Comparison of ENCODE assay signal across 14 mouse cellular contexts in genomic region chrX:99480671-99481070, GRCm38 (mm10). TPM values are rescaled to one million over a fixed set of nuclear protein-coding genes. Genes with fewer than 3 reads are reported as not detected.
DNase-seq lines count a peak whose midpoint lies in the region; ATAC-seq and TF ChIP-seq lines count a peak whose summit lies in the region.
"Had no signal": no experiment of that assay in that cellular context is flagged by ENCODE, and none has a peak within 500 bp of the region (broad histone marks: within the 10 kb centered on the region; RNA-seq: fewer than 3 reads in every experiment).

No protein-coding gene starts in this region.

- H3K27ac ChIP-seq in layer of hippocampus, adult 2 months, result peak overlapping the region; percentile 82; the same call in 1 of the 2 replicates
- H3K27ac ChIP-seq in forebrain, embryonic 15.5 days (replicated peaks), result peak overlapping the region; percentile 82
- peak overlapping the region; percentile 38 for H3K27ac ChIP-seq in midbrain, embryonic 10.5 days (replicated peaks)
- H3K27ac ChIP-seq in olfactory bulb, adult 2 months (ENCODE audit: insufficient read depth, low read depth, low read length), result peak overlapping the region; percentile 45
- H3K27ac ChIP-seq: embryonic facial prominence, embryonic 12.5 days; liver, embryonic 15.5 days had no signal

- no peaks in the 10 kb centered on the region for H3K36me3 ChIP-seq in forebrain, embryonic 15.5 days
- H3K36me3 ChIP-seq in midbrain, embryonic 10.5 days, result no peaks in the 10 kb centered on the region
- H3K36me3 ChIP-seq: embryonic facial prominence, embryonic 12.5 days; liver, embryonic 15.5 days had no signal

- no peak for TF ChIP-seq POLR2A in olfactory bulb, adult 2 months (IDR thresholded peaks at IDR 0.05; ENCODE audit: insufficient read depth, low read depth, low read length)

- H3K4me2 ChIP-seq in forebrain, embryonic 15.5 days (replicated peaks), result no peak overlapping the region
- H3K4me2 ChIP-seq: embryonic facial prominence, embryonic 12.5 days; heart, embryonic 11.5 days; liver, embryonic 15.5 days had no signal

- no peak for ATAC-seq in forebrain, embryonic 15.5 days (replicated peaks)
- no peak for ATAC-seq in erythroid progenitor cell, adult 5-6 weeks (replicated peaks; ENCODE audit: low FRiP score, poor library complexity, severe bottlenecking)
- ATAC-seq: intestine, embryonic 16.5 days; lung, postnatal 0 days had no signal

- 59% methylated on average over 4 of the region's 4 CpGs for WGBS in forebrain, embryonic 15.5 days
- 70% methylated on average over 4 of the region's 4 CpGs for WGBS in midbrain, embryonic 10.5 days
- WGBS in olfactory bulb, adult 2 months, result 53% methylated on average over 4 of the region's 4 CpGs

- H3K9ac ChIP-seq in forebrain, embryonic 15.5 days (replicated peaks), result no peak overlapping the region
- H3K9ac ChIP-seq: embryonic facial prominence, embryonic 12.5 days; liver, embryonic 15.5 days had no signal

- no peaks in the 10 kb centered on the region for H3K27me3 ChIP-seq in forebrain, embryonic 15.5 days
- H3K27me3 ChIP-seq in midbrain, embryonic 10.5 days (ENCODE audit: low read depth, poor library complexity, severe bottlenecking), result peaks cover 100% of the 10 kb centered on the region

- DNase-seq in layer of hippocampus, adult 2 months (ENCODE audit: low spot score in 2 of 2), result no peak
- no peak for DNase-seq in layer of hippocampus, postnatal 25 days (ENCODE audit: extremely low spot score in 1 of 2, low spot score in 1 of 2)
- DNase-seq in midbrain, embryonic 10.5 days (ENCODE audit: low spot score), result no peak
- no peak for DNase-seq in thymus, postnatal 36 days
- DNase-seq: cerebellum, postnatal 14 days; kidney, postnatal 10 days had no signal

- TF ChIP-seq CTCF in layer of hippocampus, adult 2 months (conservative IDR thresholded peaks at IDR 0.05), result no peak
- no peak for TF ChIP-seq CTCF in olfactory bulb, adult 2 months (IDR thresholded peaks at IDR 0.05; ENCODE audit: insufficient read depth, low read depth, low read length)

- no peak overlapping the region for H3K4me3 ChIP-seq in layer of hippocampus, adult 2 months
- H3K4me3 ChIP-seq in forebrain, embryonic 15.5 days, result no peak overlapping the region
- H3K4me3 ChIP-seq in midbrain, embryonic 10.5 days, result no peak overlapping the region
- H3K4me3 ChIP-seq in olfactory bulb, adult 2 months (ENCODE audit: insufficient read depth, low read depth, low read length), result no peak overlapping the region
- H3K4me3 ChIP-seq: embryonic facial prominence, embryonic 12.5 days; liver, embryonic 15.5 days had no signal

- peaks cover 28% of the 10 kb centered on the region for H3K4me1 ChIP-seq in forebrain, embryonic 15.5 days
- peaks cover 52% of the 10 kb centered on the region for H3K4me1 ChIP-seq in midbrain, embryonic 10.5 days
- H3K4me1 ChIP-seq in olfactory bulb, adult 2 months (ENCODE audit: control insufficient read depth, insufficient read depth, low read length), result peaks cover 19% of the 10 kb centered on the region
- H3K4me1 ChIP-seq: embryonic facial prominence, embryonic 12.5 days; liver, embryonic 15.5 days had no signal

- no peaks in the 10 kb centered on the region for H3K9me3 ChIP-seq in forebrain, embryonic 15.5 days
- no peaks in the 10 kb centered on the region for H3K9me3 ChIP-seq in midbrain, embryonic 10.5 days (replicated peaks)
- H3K9me3 ChIP-seq: embryonic facial prominence, embryonic 12.5 days; liver, embryonic 15.5 days had no signal

RNA-seq across cellular contexts. Expression of gene Pja1, which starts 9.6 kb away (rescaled TPM):
- total RNA-seq in layer of hippocampus, adult 2 months (2021), result 100 to 1,000 TPM; 203 to 207 TPM
- total RNA-seq in layer of hippocampus, postnatal 25 days (2021), result 100 to 1,000 TPM; 185 to 214 TPM
- 360 and 385 TPM in 2 replicates for polyA plus RNA-seq in forebrain, embryonic 15.5 days (2015; fragmentation: Nextera tagmentation; extraction: Ambion mirVana)
- 210 and 212 TPM in 2 replicates for polyA plus RNA-seq in midbrain, embryonic 10.5 days (2016; fragmentation: Nextera tagmentation; extraction: Ambion mirVana)
- not detected in 2 replicates for polyA plus RNA-seq in olfactory bulb, adult 2 months (2012; ENCODE audit: insufficient read depth, insufficient read length, low replicate concordance, missing spikeins)
- total RNA-seq in erythroid progenitor cell, adult 5-6 weeks (2015; ENCODE audit: low replicate concordance), result 1.1 and 3.4 TPM in 2 replicates
- 3.1 and 7.1 TPM in 2 replicates for total RNA-seq in erythroid progenitor cell, adult 5-6 weeks (2017; ENCODE audit: low replicate concordance)

Comparison
In these comparisons a context has a peak if more than half of its experiments do, and no peak if none do; other contexts are left out.
1. RNA of gene Pja1, which starts 9.6 kb away (total RNA-seq): 185 to 214 TPM in layer of hippocampus, postnatal 25 days and 203 to 207 TPM in layer of hippocampus, adult 2 months; 1.1 to 7.1 TPM in erythroid progenitor cell, adult 5-6 weeks; every median in the first group is over 10 times any median in the second.
2. Peak in every context shown above with its lines, with median percentiles within 50 percentile points of each other: H3K27ac ChIP-seq.